Mouse (Mus musculus) erythroid progenitor cell, adult 5-6 weeks (primary cell): Measurements from ENCODE around the gene Tox2. TPM values are rescaled to one million over a fixed set of nuclear protein-coding genes. Genes with fewer than 3 reads are reported as not detected.

Experiments
- ATAC-seq: replicated peaks from 2 replicates; pipeline ENCODE4 v1.8.0; 2016; ENCODE audit warnings: moderate number of reproducible peaks, mild to moderate bottlenecking, moderate TSS enrichment, inconsistent platforms; ENCODE audit not compliant: poor library complexity, low FRiP score, severe bottlenecking
- total RNA-seq, 2 experiments: library from RNA; stranded (forward) in 1 of 2; stranded (reverse) in 1 of 2; fragments of 150-400 nt in 1 of 2; fragments of 186-747, 209-891 nt in 1 of 2; gene quantifications; 2 replicates each; pipeline versions ENCODE4 v1.2.3 to v1.2.4; 2015 to 2017; ENCODE audit warnings: low replicate concordance in 2 of 2

The Tox2 gene
- total RNA-seq, 2 experiments from 2014 or later: not detected

- ATAC-seq: no peak
Observed at GRCm38 (mm10) chr2:163203635-163204547, 966 bp downstream of the Tox2 start.

- ATAC-seq: no peak
Observed at GRCm38 (mm10) chr2:163204548-163205261, 1.8 kb downstream of the Tox2 start.

GRCm38 (mm10) chr2:163205262-163205647 lies 2.3 kb downstream of the Tox2 start:
- no peak for ATAC-seq

- ATAC-seq: no peak
Observed at GRCm38 (mm10) chr2:163205737-163206490, 3.0 kb downstream of the Tox2 start.

GRCm38 (mm10) chr2:163207315-163207714 lies 4.4 kb downstream of the Tox2 start:
- no peak for ATAC-seq

- no peak for ATAC-seq
Observed at GRCm38 (mm10) chr2:163209139-163209538, 6.2 kb downstream of the Tox2 start.

- no peak for ATAC-seq
Observed at GRCm38 (mm10) chr2:163213085-163213484, 10.2 kb downstream of the Tox2 start.

GRCm38 (mm10) chr2:163218095-163218494 lies 15.2 kb downstream of the Tox2 start:
- no peak for ATAC-seq

- ATAC-seq: no peak
Observed at GRCm38 (mm10) chr2:163218571-163218970, 15.6 kb downstream of the Tox2 start.

GRCm38 (mm10) chr2:163219447-163219846 lies 16.5 kb downstream of the Tox2 start:
- no peak for ATAC-seq

GRCm38 (mm10) chr2:163220706-163221105 lies 17.8 kb downstream of the Tox2 start:
- no peak for ATAC-seq

GRCm38 (mm10) chr2:163225302-163225701 lies 22.4 kb downstream of the Tox2 start:
- no peak for ATAC-seq

GRCm38 (mm10) chr2:163229050-163229449 lies 26.1 kb downstream of the Tox2 start:
- no peak for ATAC-seq

GRCm38 (mm10) chr2:163231781-163232534 lies 29.0 kb downstream of the Tox2 start:
- no peak for ATAC-seq

GRCm38 (mm10) chr2:163233666-163234065 lies 30.7 kb downstream of the Tox2 start:
- ATAC-seq: no peak

GRCm38 (mm10) chr2:163236057-163236456 lies 33.1 kb downstream of the Tox2 start:
- ATAC-seq: no peak

GRCm38 (mm10) chr2:163237999-163238529 lies 35.1 kb downstream of the Tox2 start:
- ATAC-seq: no peak

- no peak for ATAC-seq
Observed at GRCm38 (mm10) chr2:163239945-163240344, 37.0 kb downstream of the Tox2 start.

GRCm38 (mm10) chr2:163241867-163242266 lies 38.9 kb downstream of the Tox2 start:
- no peak for ATAC-seq
